Mouse (Mus musculus) lung, embryonic 16.5 days (tissue): ENCODE data around the gene Tnrc6b. TPM values are rescaled to one million over a fixed set of nuclear protein-coding genes. Genes with fewer than 3 reads are reported as not detected.
"Not testable (repeated sequence)": the region's sequence is repeated elsewhere in the genome, so short reads cannot be mapped to it uniquely, and the experiment has no call there.

ENCODE experiments used
- ATAC-seq: fragments of 200-750 bp; cut with Nextera tagmentation; 2 replicates; pipeline ENCODE4 v1.8.0; 2017; ENCODE audit warnings: low read depth, mild to moderate bottlenecking, moderate library complexity
- H3K27ac ChIP-seq: fragments of 300-500 bp; sonication (generic); 2 replicates; pipeline ENCODE4 v1.5.1; 2014; ENCODE audit warnings: mild to moderate bottlenecking, control low read depth, low read length
- H3K27me3 ChIP-seq: fragments of 300-500 bp; sonication (generic); 2 replicates; pipeline ENCODE4 v1.6.1; 2014; ENCODE audit warnings: low read depth, low read length, mixed read lengths; ENCODE audit not compliant: control insufficient read depth, insufficient read depth
- H3K36me3 ChIP-seq: fragments of 300-500 bp; sonication (generic); 2 replicates; pipeline ENCODE4 v1.6.1; 2014; ENCODE audit warnings: low read length; ENCODE audit not compliant: control insufficient read depth, insufficient read depth
- H3K4me1 ChIP-seq: fragments of 300-500 bp; sonication (generic); replicated peaks from 2 replicates; pipeline ENCODE4 v1.6.1; 2014; ENCODE audit warnings: low read length, mixed read lengths; ENCODE audit not compliant: control insufficient read depth, insufficient read depth
- H3K4me2 ChIP-seq: fragments of 300-500 bp; sonication (generic); 2 replicates; pipeline ENCODE4 v1.6.1; 2014; ENCODE audit warnings: low read depth, low read length, control low read depth
- H3K4me3 ChIP-seq: fragments of 300-500 bp; sonication (generic); 2 replicates; pipeline ENCODE4 v1.5.1; 2014; ENCODE audit warnings: mild to moderate bottlenecking, low read length, control low read depth
- H3K9ac ChIP-seq: fragments of 300-500 bp; sonication (generic); 2 replicates; pipeline ENCODE4 v1.6.1; 2014; ENCODE audit warnings: low read length, control low read depth
- H3K9me3 ChIP-seq: fragments of 300-500 bp; sonication (generic); 2 replicates; pipeline ENCODE4 v1.6.1; 2016; ENCODE audit warnings: low read length; ENCODE audit not compliant: control insufficient read depth
- WGBS: fragments of 180-500 bp; shearing (Covaris S2); extraction: QIAGEN DNeasy Blood & Tissue Kit; methylation state at CpG from one replicate; pipeline ENCODE4 v1.1.7; 2014; 5-methylcytosine and 5-hydroxymethylcytosine counted together
- polyA plus RNA-seq: library from polyadenylated mRNA; unstranded; fragments of >200 nt; fragmentation: Nextera tagmentation; extraction: Ambion mirVana; gene quantifications from 2 replicates; pipeline ENCODE4 v1.2.1, GENCODE M21; 2015

The Tnrc6b gene
- polyA plus RNA-seq, 1 experiment from 2014 or later = 30.8 TPM

DNA sequence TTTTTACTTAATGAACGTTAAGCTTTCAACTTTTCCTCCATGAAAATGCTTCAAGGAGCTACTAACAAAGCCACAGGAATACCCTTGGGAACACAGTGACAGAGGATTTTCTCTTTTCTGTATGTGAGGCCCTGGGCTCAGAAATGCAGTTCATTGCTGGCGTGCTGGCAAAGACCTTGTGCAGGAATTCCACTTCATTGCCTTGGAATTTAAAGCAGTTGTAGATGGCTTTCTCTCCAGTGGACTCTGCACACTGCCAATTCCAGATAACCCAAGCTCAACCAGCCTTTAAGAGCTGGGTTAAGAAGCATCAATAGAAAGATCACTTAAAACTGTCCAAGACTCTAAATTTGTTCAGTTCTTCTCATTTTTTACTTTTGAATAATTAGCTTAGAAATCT, 204.7 kb downstream of the Tnrc6b start:
- H3K4me1 ChIP-seq = no peaks in the 10 kb centered on the region
- WGBS = 65% methylated on average over 2 of the region's 2 CpGs
- no peak overlapping the region for H3K27ac ChIP-seq
- no peaks in the 10 kb centered on the region for H3K9me3 ChIP-seq
- ATAC-seq = no peak
- no peaks in the 10 kb centered on the region for H3K27me3 ChIP-seq
- no peak overlapping the region for H3K4me2 ChIP-seq
- H3K4me3 ChIP-seq = no peak overlapping the region
- no peak overlapping the region for H3K9ac ChIP-seq
- peaks cover 49% of the 10 kb centered on the region for H3K36me3 ChIP-seq

DNA sequence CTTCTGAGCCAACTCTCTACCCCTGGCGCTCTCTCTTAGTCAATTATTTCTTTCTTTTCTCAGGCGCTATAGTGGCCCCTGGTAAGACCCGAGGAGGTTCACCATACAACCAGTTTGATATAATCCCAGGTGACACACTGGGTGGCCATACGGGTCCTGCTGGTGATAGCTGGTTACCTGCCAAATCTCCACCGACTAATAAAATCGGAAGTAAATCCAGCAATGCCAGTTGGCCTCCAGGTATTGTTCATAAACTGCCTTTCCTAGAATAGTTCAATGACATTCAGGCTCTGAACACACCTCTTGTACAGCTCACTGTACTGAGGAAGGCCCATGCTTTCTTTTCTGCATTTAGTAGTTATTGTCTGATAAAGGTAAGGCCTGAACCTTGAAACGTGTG, 205.5 kb downstream of the Tnrc6b start:
- H3K4me3 ChIP-seq = no peak overlapping the region
- H3K4me1 ChIP-seq = no peaks in the 10 kb centered on the region
- peaks cover 44% of the 10 kb centered on the region for H3K36me3 ChIP-seq
- ATAC-seq = no peak
- no peak overlapping the region for H3K27ac ChIP-seq
- no peak overlapping the region for H3K4me2 ChIP-seq
- no peak overlapping the region for H3K9ac ChIP-seq
- WGBS = 92% methylated on average over 7 of the region's 7 CpGs
- no peaks in the 10 kb centered on the region for H3K27me3 ChIP-seq
- H3K9me3 ChIP-seq = no peaks in the 10 kb centered on the region

DNA sequence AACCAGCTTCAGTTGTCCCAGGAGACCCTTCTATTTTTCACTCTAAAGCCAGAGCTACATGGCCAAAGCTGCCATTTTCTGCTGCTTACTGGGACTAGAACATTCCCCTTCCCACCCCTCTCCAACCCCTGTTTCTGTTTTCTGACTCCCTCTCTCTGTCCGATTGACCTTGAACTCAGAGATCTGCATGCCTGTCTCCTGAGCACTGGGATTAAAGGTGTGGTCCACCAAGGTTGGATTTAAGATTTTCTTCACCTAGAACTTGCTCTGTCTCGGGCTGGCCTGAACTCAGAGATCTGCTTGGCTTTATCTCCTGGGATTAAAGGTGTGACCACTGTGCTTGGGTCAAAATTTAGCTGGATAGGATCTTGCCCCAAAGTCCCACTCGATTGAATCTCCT, 209.2 kb downstream of the Tnrc6b start:
- H3K4me2 ChIP-seq = no peak overlapping the region
- H3K4me3 ChIP-seq = no peak overlapping the region
- no peaks in the 10 kb centered on the region for H3K4me1 ChIP-seq
- no peak overlapping the region for H3K9ac ChIP-seq
- no peaks in the 10 kb centered on the region for H3K9me3 ChIP-seq
- no peak for ATAC-seq
- 95% methylated on average over 3 of the region's 3 CpGs for WGBS
- peaks cover 43% of the 10 kb centered on the region for H3K36me3 ChIP-seq
- H3K27me3 ChIP-seq = no peaks in the 10 kb centered on the region
- H3K27ac ChIP-seq = no peak overlapping the region

DNA sequence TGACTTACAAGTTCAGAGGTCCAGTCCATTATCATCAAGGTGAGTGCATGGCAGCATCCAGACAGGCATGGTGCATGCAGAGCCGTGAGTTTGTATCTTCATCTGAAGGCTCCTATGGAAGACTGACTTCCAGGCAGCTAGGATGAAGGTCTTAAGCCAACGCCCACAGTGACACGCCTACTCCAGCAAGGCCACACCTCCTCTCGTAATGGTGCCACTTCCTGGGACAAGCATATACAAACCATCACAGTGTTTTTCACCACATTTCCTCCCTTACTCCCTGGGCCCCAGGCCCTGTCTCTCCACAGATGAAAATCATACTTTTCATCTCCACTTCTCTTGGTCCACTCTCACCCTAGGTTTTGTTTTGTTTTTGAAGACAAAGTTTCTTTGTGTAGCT, 210.7 kb downstream of the Tnrc6b start:
- 68% methylated on average over 4 of the region's 4 CpGs for WGBS
- Histone ChIP-seq H3K9me3 (no peaks in the 10 kb centered on the region), H3K4me2 (no peak overlapping the region), H3K27me3 (no peaks in the 10 kb centered on the region), H3K36me3 (peaks cover 45% of the 10 kb centered on the region), H3K4me1 (no peaks in the 10 kb centered on the region), H3K27ac (no peak overlapping the region), H3K4me3 (no peak overlapping the region), H3K9ac (no peak overlapping the region)
- ATAC-seq = no peak

DNA sequence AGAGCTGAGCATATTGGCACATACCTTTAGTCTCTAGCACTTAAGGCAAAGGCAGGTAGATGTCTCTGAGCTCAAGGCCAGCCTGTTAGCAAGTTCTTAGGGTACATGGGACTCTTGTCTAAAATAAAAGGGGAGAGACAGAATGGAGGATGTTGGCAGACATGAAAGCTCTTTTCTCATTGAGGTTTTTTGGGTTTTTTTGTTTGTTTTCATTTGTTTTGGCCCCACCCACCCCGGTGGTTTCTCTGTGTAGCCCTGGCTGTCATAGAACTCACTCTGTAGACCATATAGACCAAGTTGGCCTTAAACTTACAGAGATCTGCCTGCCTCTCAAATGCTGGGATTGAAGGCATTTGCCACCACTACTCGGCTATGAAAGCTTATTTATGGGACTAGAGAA, 213.1 kb downstream of the Tnrc6b start:
- WGBS = 86% methylated on average over 2 of the region's 2 CpGs
- Histone ChIP-seq H3K9me3 (no peaks in the 10 kb centered on the region), H3K4me3 (no peak overlapping the region), H3K9ac (no peak overlapping the region), H3K27me3 (no peaks in the 10 kb centered on the region), H3K36me3 (peaks cover 40% of the 10 kb centered on the region), H3K4me1 (no peaks in the 10 kb centered on the region), H3K27ac (no peak overlapping the region), H3K4me2 (no peak overlapping the region)
- no peak for ATAC-seq

DNA sequence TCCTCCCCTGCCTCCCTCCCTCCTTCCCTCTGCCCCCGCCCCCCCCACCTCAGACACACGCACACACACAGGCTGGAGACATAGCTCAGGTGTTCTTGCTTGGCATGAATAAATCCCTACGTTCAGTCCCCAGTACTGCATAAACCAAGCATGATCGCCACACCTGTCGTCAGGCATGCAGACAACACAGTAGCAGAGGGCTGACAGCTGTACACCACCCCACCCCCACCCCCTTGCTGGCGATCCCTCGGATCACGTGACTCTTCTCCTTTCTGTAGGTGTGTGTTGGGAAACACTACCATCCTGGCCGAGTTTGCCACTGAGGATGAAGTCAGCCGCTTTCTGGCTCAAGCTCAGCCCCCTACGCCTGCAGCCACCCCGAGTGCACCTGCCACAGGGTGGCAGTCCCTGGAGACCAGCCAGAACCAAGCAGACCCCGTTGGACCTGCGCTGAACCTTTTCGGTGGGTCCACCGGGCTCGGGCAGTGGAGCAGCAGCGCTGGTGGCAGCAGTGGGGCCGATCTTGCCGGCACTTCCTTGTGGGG, 217.8 kb downstream of the Tnrc6b start:
- peaks cover 26% of the 10 kb centered on the region for H3K36me3 ChIP-seq
- no peak for ATAC-seq
- WGBS = 79% methylated on average over 20 of the region's 20 CpGs
- H3K4me1 ChIP-seq = peaks cover 2% of the 10 kb centered on the region; the same call in 1 of the 2 replicates
- no peak overlapping the region for H3K4me3 ChIP-seq
- no peak overlapping the region for H3K9ac ChIP-seq
- no peak overlapping the region for H3K27ac ChIP-seq
- no peaks in the 10 kb centered on the region for H3K9me3 ChIP-seq
- no peaks in the 10 kb centered on the region for H3K27me3 ChIP-seq
- H3K4me2 ChIP-seq = no peak overlapping the region

DNA sequence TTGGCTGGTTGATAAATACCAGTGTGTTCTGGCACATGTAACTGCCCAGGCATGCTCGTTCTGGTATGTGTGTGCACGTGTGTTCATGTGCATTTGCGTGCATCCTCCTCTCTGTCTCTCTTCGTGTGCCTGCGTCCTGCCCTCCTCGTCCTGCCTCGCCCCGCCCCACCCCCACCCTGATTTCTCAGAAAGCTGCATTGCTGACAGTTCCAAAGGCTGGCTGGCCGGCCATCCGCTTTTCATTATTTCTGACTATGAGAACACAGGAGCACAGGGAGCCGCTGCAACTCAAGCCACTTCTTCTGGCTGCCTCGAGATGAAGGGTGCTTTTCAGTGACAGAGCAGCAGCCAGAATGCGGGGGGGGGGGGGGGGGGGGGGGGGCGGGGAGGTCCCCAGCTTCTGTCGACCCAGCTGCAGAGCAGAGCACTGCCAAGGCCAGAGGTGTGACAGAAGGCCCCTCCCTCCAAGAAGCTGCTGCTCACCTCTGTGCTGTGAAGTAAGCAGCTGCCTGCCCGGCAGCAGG, 219.0 kb downstream of the Tnrc6b start:
- WGBS = 29% methylated on average over 14 of the region's 16 CpGs
- peaks cover 24% of the 10 kb centered on the region for H3K36me3 ChIP-seq

DNA sequence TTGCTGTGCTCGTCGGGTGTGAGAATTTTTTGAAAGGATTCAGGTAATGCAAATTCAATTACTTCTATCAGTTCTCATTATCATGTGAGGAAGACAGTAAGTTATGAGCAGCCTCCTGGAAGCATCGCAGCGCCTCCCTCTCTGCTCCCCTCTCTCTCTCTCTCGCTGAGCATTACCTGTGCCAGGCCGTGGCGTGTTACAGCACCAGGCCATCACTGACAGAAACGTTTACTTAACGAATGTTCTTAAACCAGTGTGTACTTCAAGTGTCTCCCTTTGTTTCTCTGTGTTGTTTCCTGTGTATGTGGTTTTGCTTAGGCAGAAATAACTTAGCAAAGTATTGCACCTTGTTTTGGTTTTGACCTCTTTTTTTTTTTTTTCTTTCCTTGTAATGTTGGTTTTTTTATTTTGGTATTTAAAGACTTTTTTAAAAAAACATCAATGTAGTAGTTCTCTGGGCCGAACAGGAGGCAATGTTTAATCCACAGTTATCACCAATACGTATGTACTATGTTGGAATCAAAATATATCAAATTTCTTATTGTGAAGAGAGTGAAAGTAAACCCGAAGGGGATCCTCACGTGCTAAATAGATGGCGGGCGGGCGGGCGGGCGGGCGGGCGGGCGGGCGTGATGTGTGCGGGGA, 219.7 kb downstream of the Tnrc6b start:
- H3K27ac ChIP-seq, H3K9ac ChIP-seq, H3K4me3 ChIP-seq, H3K27me3 ChIP-seq, ATAC-seq, H3K4me1 ChIP-seq, H3K4me2 ChIP-seq, H3K9me3 ChIP-seq: not testable (repeated sequence)
- WGBS = 85% methylated on average over 23 of the region's 23 CpGs
- H3K36me3 ChIP-seq = peaks cover 24% of the 10 kb centered on the region

More for the DNA sequence above, 219.0 kb downstream of the Tnrc6b start:
- Histone ChIP-seq H3K4me3 (no peak overlapping the region), H3K9me3 (no peaks in the 10 kb centered on the region), H3K4me2 (no peak overlapping the region), H3K27me3 (no peaks in the 10 kb centered on the region), H3K4me1 (peaks cover 2% of the 10 kb centered on the region; the same call in 1 of the 2 replicates), H3K9ac (no peak overlapping the region), H3K27ac (no peak overlapping the region)
- ATAC-seq = peak; percentile 49; the same call in 1 of the 2 replicates

DNA sequence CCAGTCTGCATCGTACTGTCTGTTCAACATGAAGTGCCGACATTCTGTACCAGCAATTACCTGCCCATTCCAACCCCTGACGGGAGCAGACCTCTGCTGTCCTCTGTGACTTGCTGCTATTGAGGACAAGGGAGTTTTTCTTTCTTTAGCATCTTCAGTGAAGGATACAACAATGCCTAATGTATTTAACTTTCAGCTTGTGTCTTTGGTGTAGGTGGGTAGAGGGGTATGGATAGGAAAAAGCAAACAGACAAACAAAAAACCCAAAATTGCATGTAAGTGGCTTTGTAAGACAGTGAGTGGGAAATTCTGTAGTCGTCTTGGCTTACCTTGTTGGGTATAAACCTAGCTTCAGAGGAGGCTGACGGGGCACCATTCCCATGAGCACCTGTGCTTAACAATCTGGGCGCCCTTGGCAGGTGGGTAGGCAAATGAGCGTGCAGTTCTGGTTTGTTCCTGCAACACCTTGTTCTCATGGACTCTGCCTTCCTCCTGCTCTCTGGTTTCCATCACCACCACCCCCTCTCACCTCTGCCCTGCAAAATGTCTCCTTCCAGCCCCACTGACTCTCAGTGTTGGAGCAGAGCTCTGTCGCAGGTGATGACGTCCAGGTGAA, 220.3 kb downstream of the Tnrc6b start:
- Histone ChIP-seq H3K9ac (no peak overlapping the region), H3K9me3 (no peaks in the 10 kb centered on the region), H3K4me3 (no peak overlapping the region), H3K27ac (no peak overlapping the region), H3K36me3 (peaks cover 19% of the 10 kb centered on the region), H3K4me2 (no peak overlapping the region), H3K27me3 (no peaks in the 10 kb centered on the region), H3K4me1 (peaks cover 2% of the 10 kb centered on the region; the same call in 1 of the 2 replicates)
- WGBS = 91% methylated on average over 9 of the region's 9 CpGs
- no peak for ATAC-seq
